Mouse (Mus musculus) CH12F3 (cell line): Measurements from ENCODE around the gene AW011738.

Experiments used
- in situ Hi-C: fragments of 300-500 bp; cut with MboI; formaldehyde crosslinking; loops from 2 replicates; pipeline ENCODE4 v1.14.3; 2020; ENCODE audit warnings: low sequenced_read_pairs

AW011738 gene

DNA sequence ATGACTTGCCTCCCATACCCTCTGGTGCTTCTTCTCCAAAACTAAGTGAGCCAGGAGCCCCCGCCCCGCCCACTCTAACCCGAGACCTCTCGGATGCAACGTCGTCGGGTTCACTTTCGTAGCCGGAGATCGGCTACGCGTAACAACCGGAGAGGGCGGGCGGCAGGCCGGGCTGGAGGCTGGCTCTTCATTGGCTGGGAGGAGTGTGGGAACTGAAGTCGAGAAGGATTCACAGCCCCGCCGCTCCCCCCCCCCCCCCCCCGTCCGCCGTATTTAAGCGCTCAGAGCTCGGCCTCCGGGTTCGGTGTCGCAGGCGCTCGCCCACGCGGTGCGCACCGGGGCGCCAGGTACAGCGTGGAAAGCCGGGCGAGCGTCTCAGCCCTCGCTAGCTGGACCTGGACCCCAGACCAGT lies at the start of gene AW011738:
Gene AW011738, plus strand, starts transcription at position 304 of the 412 bp plus-strand sequence.
- in situ Hi-C loops: no loop called here

DNA sequence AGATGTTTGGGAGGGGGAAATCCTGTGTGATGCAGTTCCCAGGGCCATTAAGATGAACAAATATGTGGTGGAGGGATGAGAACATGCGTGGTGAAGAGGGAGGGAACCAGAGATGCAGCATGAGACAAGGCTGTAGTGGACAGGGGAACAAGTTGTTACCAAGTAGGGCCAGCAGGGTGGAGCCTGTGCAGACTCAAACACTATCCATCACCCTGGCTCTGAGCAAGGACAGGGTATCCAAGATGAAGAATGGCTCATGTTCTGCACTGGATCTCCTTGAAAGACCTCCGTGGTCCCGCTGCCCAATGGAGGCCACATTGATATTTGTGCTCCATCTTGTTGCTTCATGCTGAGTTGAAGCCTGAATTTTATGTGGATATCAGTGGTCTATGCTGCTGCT lies 48.3 kb upstream of the AW011738 start:
- in situ Hi-C loops: no loop called here

DNA sequence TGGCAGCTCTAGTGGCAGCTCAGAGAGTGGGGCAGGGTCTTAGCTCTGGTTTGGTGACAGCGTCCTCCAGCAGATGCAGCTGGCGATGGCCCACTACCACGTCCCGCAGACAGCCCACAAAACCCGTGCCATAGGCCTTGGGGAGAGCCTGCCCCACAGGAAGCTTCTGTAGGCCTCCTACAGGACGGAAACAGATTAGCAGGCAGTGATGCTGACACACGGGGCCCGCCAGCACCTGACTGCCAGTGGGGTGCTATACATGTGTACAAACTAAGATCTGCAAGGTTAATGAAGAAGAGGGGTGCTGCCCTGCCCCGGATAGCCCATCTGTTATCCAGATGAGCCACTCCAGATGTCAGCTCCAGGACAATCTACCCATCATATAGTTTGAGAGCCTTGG lies 36.6 kb upstream of the AW011738 start:
- in situ Hi-C loops: no loop called here

DNA sequence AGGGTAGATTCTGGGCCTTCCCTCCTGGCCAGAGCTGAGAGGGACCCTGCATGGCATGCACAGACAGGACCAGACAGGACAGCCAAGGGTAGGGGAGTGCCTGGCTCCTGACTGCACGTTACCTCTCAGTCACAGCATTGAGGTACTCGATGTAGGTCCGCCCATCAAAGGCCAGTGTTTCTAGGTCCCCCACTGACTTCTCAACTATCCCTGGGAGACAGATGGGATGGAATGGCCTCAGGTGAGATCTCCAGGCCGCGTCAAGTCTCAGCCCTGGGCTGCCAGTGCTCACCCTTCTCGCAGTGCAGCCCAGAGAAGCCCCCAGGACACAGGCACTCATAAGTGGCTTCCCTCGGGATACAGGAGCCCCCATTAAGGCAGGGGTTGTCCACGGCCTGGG lies 34.5 kb upstream of the AW011738 start:
- in situ Hi-C loops: no loop called here

DNA sequence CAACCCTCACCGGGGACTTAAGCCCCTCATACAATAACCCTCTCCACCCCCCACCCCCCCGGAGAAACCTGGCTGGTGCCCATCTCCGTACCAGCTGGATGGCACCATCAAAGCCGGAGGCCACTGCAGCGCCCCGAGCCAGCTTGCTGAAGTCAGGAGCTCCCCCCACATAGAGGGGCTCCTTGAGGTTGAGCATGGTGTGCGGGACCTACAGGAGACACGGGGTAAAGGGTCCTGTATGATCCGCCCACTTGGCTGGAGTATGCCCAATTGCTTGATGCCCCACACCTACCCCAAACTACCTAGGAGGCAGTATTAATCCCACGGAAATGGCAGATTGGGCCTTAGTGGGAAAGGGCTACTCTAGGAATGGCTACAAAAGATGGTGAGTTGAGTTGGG lies 34.0 kb upstream of the AW011738 start:
- in situ Hi-C loops: no loop called here

DNA sequence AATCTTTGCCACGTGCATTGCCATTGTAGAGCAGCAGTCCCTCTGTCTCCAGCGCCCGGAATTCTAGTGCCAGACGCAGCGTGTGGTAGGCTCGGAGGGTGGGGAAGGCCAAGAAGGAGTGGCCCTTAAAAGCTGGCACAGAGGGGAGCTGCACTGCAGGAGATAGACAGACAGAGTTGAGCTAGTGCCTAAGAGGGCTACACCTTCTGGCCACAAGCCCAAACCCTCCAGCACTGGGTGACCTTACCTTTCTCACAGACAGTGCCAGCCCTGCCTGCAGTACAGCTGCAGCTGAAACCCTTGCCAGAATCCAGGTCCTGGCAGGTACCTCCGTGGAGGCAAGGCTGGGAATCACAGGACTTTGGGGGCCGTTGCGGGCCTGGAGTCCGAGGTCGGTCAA lies 31.3 kb upstream of the AW011738 start:
- in situ Hi-C loops: no loop called here

DNA sequence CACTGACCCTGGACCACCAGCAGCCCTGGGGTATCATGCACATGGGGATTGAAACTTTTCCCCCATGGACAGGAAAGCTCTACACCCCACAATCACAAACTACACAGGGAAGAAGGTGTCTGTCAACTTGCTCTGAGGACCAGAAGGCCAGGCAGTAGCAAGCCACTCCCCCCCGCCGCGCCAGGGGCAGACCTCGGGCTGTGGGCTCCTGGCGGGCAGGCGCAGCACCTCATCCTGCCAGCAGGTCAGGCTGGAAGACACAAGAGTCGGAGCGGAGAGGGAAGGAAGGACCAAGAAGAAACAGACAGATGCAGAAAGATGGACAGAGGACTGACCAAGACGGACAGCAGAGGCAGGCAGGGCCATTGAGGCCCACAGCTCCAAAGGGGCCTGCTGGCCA lies 25.5 kb upstream of the AW011738 start:
- in situ Hi-C loops: no loop called here

DNA sequence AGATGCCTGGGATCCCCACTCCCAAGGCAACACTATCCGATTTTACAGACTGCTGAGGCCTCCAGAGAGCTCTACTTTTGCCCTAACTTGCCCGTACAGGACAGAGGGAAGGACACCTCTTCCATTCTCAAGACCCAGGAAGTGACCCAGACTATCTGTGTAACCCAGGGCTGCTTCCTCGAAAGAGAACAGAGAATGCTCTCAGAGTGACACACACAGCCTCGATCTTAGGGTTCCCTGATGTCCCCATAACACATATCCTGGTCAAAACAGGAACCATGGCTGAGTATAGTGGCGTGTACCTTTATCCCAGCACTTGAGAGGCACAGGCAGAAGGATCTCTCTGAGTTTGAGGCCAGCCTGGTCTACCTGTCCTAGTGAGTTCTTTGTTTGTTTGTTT lies 19.4 kb upstream of the AW011738 start:
- in situ Hi-C loops: no loop called here

DNA sequence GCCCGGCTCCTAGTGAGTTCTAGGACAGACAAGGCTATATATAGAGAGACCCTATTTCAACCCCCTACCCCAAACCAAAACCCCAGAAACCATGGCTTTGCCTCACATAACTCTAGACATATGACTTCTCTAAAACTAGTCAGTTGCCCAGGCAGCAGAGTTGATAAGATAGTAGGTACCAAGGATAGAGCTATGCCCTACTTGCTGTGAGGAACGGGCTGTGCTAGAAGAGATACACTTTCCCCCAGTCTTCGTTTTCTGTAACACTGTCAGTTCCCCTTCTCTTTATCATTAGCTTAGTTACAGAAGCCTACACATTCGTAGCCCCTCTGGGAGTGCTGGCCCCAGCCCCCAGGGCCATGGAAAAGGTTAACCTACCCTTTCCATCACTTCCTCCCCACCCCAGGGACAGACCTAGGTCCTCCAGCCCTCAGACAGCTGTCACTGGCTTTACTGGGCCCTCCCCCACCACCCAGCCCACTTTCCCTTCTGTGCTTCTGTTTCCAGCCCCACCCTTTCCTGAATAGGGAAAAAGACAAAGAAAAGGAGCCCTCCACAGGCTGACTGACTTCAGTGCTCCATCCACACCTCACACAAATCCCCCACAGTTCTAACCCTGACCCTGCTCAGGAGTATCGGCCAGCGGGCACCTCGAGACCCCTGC lies 18.7 kb upstream of the AW011738 start:
- in situ Hi-C loops: no loop called here

DNA sequence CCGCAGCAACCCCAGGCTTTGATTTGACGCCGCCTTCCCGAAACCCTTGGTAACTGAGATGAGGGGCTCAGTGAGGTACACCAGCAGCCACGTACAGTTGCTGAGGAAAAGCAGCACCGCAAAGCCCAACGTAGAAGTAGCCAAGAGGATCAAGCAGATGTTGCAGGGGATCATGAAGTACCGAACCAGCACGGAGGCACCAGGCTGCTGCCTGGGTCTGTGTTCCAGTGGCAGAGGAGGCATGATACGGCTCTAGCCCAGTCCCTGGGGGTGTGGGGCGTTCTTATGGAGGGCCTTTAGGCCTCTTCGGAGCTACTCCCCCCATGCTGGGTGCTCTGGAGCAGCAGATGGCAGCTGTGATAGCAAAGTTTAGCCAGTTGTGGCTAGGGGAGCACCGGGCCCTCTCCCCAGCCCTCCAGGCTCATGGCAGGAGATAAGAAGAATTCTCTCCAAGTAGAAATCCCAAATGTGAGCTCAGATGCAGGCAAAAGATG lies 17.6 kb upstream of the AW011738 start:
- in situ Hi-C loops: no loop called here

DNA sequence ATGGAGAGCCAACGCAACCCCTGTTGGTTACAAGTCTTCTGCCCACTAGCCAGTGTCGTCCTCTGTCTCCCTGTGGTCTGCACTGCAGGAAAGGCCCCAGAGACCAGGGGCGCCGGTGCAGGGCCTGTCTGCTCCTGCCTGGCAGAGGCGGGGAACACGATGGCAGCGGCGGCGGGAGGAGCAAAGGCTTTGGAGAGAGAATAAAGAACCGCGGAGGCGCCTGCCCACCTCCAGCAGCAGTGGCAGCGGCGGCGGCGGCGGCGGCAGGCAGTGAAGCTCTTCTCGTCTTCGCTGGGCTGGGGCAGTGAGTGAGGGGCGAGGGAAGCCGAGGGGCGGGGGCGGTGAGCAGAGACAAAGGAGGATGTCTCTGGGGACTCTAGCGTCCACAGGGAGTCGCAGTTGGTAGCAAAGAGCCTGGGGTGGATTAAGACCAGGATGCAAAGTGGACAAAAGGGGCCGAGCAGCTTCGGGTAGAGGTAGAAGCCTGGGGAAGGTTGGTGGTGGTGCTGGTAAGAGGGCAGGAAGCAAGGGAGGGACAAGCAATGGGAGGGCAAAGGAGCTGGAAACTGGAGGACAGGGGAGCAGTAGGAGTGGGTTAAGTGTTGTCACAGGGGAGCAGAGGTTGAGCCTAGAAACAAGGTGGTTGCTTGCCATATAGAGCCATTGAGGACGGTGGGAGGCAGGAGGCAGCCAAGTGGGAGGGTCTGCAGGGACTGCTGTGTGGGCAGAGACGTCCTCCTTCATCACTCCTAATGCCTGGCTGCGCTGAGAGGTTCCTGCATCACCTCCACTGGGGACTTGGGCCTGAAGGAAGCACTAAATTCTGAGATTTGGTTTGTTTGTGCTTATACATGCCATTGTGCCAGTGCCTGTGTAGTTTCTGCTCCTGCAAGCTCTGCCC lies 16.9 kb upstream of the AW011738 start:
- in situ Hi-C loops: no loop called here

DNA sequence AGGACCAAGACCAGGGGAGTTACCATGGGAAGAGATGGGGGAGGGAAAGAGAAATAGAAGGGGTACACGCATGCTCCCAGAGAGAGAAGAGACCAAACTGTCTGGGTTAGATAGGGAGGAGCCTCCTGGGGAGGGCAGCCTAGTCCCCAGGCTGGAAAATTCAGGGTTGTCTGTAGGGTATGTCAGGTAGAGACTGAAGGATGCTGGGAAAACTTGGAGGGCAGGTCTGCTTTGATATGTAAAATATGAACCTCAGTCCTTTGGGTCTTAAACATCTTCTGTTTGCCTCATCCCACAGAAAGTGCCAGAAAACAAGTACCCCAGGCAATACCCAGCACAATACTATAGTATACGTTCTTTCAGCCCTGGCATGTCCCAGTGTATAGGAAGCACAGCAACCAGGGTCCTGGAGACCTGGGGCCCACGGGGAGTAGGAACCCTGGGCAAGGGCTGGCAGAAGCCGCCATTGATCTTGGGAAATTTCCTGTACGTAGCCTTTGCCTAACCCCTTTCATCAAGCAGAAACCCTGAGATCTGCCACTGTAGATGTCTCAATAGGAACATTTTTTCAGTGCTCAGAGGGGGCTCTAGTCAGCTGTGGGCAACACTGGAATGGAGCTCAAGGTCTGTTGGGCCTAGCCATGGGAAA lies 14.8 kb upstream of the AW011738 start:
- in situ Hi-C loops: no loop called here

DNA sequence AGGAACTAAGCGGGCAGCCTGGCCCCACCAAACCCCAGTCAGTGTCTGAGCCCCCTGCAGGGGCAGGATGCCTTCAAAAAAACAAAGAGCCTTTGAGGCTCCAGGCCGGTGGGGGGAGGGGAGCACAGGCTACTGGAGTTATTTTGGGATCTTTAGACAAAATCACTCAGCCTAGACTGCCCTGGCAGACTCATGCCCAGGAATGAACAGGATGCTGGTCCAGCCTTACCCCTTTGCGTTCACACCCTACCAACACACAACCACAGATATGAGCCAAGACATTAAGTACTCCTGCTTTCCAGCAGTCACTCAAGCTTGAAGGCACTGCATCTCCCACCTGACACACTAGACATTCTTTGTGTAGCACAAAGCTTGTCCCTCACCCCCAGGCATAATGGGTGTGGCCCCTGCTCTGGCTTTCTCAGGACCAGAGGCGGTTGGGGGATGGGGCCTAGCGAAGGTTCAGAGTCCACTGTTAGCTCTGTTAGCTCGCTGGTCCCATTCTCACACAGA lies 14.2 kb upstream of the AW011738 start:
- in situ Hi-C loops: no loop called here

DNA sequence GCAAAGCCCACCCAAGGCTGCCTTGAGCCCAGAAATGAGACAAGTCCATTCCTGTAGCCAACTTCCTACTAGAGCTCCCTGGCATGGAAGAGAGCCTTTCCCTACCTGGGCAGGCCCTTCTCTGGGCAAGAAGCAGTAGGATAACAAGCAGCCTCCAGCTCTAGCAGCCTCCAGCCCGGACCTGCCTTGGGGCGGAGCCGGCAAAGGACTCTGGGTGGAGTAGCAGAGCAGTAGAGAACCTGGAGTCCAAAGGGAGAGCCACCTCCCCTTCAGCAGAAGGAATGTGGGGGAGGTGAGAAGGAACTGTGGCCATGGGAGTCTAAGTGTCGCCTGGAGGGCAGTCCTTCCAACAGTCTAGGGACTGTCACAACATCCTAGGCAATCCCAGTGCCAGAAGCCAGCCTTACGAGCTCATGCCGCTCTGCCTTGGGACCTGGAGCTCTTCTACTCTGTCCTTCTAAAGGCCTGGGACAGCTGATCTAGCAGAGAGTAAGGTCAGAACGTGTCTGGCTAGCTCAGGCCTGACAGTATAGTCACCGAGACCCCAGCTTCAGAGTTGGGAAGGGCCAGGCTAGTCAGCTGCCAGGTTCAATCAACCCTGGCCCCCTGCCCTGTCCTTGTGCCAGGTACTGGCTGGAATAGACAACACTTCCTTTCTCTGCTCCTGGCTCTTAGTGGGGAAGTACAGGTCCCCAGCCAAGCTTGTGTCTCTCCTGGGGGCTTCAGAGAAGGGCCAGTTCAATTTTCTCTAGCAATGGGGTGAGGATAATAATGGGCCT lies 10.5 kb upstream of the AW011738 start:
- in situ Hi-C loops: no loop called here

DNA sequence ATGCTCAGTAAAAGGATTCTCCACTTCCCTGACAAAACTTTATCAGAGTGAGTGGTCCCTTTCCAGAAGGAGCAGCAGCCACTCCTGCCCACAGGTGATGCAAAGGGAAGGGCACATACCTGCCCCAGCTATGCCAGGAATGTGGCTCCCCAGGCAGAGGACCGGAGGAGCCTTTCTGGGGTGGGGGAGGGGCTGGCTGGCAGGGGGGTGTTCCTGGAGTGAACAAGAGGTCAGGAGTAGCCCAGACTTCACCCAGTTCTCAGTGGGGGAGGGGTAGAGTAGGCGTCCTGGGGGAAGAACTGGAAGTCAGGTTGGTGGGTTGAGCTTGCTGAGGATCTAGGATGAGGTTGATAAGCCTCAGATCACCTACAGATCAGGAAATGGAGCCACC lies 9.9 kb upstream of the AW011738 start:
- in situ Hi-C loops: no loop called here

DNA sequence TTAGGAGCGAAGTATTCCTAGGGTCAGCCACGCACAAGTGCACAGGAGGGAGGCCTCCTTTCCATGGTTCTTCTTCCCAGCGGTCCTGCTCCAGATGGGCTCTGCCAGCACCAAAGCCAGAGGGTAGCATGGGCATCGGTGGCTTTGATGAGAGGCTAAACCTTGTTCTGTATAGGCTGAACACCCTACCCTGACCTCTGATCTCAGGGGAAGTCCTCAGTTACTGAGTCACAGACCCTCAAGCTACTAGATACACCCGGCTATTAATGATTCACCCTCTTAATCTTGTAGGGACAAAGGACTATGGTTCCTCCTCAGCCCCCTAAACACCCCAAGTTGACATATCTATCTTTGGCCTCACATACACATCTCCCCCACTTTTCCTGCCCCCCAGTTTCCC lies 9.2 kb upstream of the AW011738 start:
- in situ Hi-C loops: no loop called here

DNA sequence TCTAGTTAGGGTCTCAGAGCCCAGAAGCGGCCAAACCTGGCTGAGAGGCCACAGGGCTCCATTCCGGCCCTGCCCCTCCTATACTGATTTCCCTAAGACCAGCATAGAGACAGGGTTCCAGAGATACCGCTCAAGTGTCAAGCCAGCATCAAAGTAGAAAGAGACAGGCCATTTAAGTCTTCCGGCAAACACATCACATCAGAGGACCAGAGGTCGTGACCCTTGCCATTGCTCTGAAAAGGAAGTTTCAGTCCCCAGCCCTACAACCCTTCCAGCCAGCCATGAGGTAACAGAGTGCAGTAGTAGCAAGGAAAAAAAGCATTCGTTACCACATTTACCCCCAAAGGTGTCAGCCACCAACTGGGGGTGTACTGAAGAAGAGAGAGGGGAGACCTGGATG lies 8.8 kb upstream of the AW011738 start:
- in situ Hi-C loops: no loop called here

DNA sequence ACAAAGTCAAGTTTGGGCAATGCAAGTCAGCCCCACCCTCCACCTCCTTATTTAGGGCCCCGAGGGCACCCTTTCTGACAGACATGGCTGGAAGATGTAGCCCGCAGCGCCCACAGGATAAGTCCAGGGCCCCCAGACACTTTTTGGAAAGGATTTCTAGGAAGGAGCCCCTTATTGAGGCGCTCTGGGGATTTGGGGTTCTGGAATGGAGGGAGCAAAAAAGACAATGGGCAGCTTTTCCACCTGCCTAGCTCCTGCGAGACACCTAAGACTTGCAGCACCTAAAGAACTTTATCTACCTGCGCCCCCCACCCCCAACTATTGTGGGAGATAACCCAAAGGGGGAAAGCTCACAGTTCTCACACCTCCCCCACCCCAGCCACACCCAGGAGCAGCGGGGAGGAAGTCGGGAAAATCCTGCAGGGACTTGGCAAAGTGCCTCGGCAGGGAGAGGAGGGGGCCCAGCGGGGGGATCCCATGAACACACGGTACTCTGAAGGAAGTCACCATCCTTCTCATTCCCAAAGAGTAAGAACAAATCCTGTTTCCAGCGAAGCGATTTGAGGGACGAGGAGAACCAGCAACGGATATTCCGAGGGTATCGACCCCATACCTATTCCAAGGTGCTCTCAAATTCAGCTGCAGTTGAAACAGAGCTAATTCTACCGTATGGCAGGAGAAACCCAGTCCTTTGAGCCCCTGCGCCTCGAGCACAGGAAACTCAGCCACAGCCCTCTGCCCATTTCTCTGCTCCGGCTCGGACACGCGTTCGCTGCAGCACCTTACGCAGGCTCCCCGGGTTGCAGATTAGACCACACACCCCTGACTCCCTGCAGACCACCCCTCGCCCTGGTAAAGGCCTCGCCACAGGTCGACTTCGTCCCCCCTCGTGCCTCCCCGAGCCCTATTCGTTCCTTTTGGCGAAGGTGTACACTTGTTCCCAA lies 6.9 kb upstream of the AW011738 start:
- in situ Hi-C loops: no loop called here

DNA sequence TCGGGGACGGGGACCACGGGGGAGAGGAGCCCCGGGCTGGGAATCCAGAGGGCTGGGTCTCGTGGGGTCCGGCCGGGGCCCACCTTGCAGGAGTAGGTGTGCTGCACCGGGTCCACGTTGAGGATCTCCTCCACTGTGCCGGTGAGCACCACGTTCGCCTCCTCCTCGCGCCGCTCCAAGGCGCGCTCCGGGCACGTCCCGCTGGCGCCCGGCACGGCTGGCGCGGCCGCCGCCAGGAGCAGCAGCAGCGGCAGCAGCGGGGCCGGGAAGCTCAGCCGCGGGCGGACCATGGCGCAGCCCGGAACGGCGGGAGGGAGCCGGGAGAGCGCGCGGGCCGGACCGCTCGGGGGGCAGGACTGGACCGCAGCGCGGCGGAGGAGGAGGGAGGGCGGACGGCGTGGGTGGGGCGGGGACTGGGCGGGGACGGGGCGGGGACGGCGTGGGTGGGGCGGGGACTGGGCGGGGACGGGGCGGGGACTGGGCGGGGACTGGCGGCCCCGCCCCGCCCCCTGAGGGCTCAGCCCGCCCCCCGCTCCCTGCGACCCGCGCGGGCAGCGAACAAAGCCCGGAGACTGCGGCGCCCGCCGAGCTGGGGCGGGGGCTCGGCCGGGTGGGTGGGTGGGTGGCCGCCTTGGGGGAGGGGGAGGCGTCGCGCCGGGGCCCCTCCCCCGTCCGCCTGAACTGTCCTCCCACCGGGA lies 5.8 kb upstream of the AW011738 start, which contains the start of gene Agrn:
Gene Agrn, minus strand, starts transcription at position 358 of the 698 bp plus-strand sequence.
- in situ Hi-C loops: no loop called here
